Mouse (Mus musculus) cortical plate, adult 2 months (tissue): ENCODE measurements at regions not wholly inside any gene's neighbourhood (a gene's known extent, or its start where the extent isn't known, plus 50 kb on each side); places are given as distances from the start of the nearest gene placed in this dataset.

Source experiments
- H3K27ac ChIP-seq: fragments of 200-500 bp; 2 replicates; pipeline ENCODE4 v1.5.1; 2012; ENCODE audit warnings: low read length, control low read depth, inconsistent platforms; ENCODE audit not compliant: insufficient read depth
- H3K4me1 ChIP-seq: fragments of 200-500 bp; 2 replicates; pipeline ENCODE4 v1.6.1; 2011; ENCODE audit warnings: low read length; ENCODE audit not compliant: control insufficient read depth, insufficient read depth
- H3K4me3 ChIP-seq: fragments of 200-500 bp; 2 replicates; pipeline ENCODE4 v1.5.1; 2011; ENCODE audit warnings: mild to moderate bottlenecking, low read length, control low read depth; ENCODE audit not compliant: insufficient read depth
- CTCF ChIP-seq: fragments of 200-500 bp; IDR thresholded peaks from 2 replicates; pipeline ENCODE4 v1.5.1; 2011; ENCODE audit warnings: mild to moderate bottlenecking, control low read depth, low read length; ENCODE audit not compliant: insufficient read depth; ENCODE audit errors: extremely low read depth
- POLR2A ChIP-seq: fragments of 200-500 bp; IDR thresholded peaks from 2 replicates; pipeline ENCODE4 v1.6.1; 2011; ENCODE audit warnings: mild to moderate bottlenecking, low read length, control low read depth; ENCODE audit not compliant: insufficient read depth; ENCODE audit errors: extremely low read depth

GRCm38 (mm10) chr2:106454310-106454974, 238.6 kb upstream of the Mpped2 start:
- TF ChIP-seq POLR2A: no peak
- no peak for TF ChIP-seq CTCF
- H3K4me3 ChIP-seq: no peak overlapping the region
- H3K4me1 ChIP-seq: no peaks in the 10 kb centered on the region
- H3K27ac ChIP-seq: no peak overlapping the region

GRCm38 (mm10) chr2:106455039-106455438, 238.0 kb upstream of the Mpped2 start:
- H3K4me1 ChIP-seq: no peaks in the 10 kb centered on the region
- no peak overlapping the region for H3K27ac ChIP-seq
- TF ChIP-seq CTCF: no peak
- no peak for TF ChIP-seq POLR2A
- H3K4me3 ChIP-seq: no peak overlapping the region

- Histone ChIP-seq H3K27ac (no peak overlapping the region), H3K4me1 (no peaks in the 10 kb centered on the region), H3K4me3 (no peak overlapping the region)
- TF ChIP-seq POLR2A: no peak
- TF ChIP-seq CTCF: no peak
These were observed 237.1 kb upstream of the Mpped2 start for GRCm38 (mm10) chr2:106455972-106456371.

- TF ChIP-seq CTCF: no peak
- TF ChIP-seq POLR2A: no peak
- Histone ChIP-seq H3K27ac (no peak overlapping the region), H3K4me1 (no peaks in the 10 kb centered on the region), H3K4me3 (no peak overlapping the region)
These were observed 235.1 kb upstream of the Mpped2 start for GRCm38 (mm10) chr2:106458003-106458402.

- no peaks in the 10 kb centered on the region for H3K4me1 ChIP-seq
- no peak overlapping the region for H3K27ac ChIP-seq
- no peak for TF ChIP-seq CTCF
- no peak for TF ChIP-seq POLR2A
- no peak overlapping the region for H3K4me3 ChIP-seq
These were observed 232.0 kb upstream of the Mpped2 start for GRCm38 (mm10) chr2:106461021-106461420.

GRCm38 (mm10) chr2:106461490-106461889, 231.6 kb upstream of the Mpped2 start:
- H3K4me3 ChIP-seq: no peak overlapping the region
- H3K4me1 ChIP-seq: no peaks in the 10 kb centered on the region
- no peak overlapping the region for H3K27ac ChIP-seq
- TF ChIP-seq CTCF (no peak), POLR2A (no peak)

GRCm38 (mm10) chr2:106461973-106462637, 231.0 kb upstream of the Mpped2 start:
- no peaks in the 10 kb centered on the region for H3K4me1 ChIP-seq
- no peak overlapping the region for H3K4me3 ChIP-seq
- TF ChIP-seq POLR2A: no peak
- no peak for TF ChIP-seq CTCF
- H3K27ac ChIP-seq: no peak overlapping the region

- TF ChIP-seq CTCF (no peak), POLR2A (no peak)
- no peak overlapping the region for H3K27ac ChIP-seq
These were observed 228.0 kb upstream of the Mpped2 start for GRCm38 (mm10) chr2:106465055-106465454.

GRCm38 (mm10) chr2:106465831-106466230, 227.2 kb upstream of the Mpped2 start:
- Histone ChIP-seq H3K4me3 (no peak overlapping the region), H3K4me1 (no peaks in the 10 kb centered on the region), H3K27ac (no peak overlapping the region)
- no peak for TF ChIP-seq CTCF
- no peak for TF ChIP-seq POLR2A

More at GRCm38 (mm10) chr2:106465055-106465454, 228.0 kb upstream of the Mpped2 start:
- H3K4me1 ChIP-seq: no peaks in the 10 kb centered on the region
- H3K4me3 ChIP-seq: no peak overlapping the region

- TF ChIP-seq POLR2A (no peak), CTCF (no peak)
- H3K27ac ChIP-seq: no peak overlapping the region
- no peaks in the 10 kb centered on the region for H3K4me1 ChIP-seq
- no peak overlapping the region for H3K4me3 ChIP-seq
These were observed 223.9 kb upstream of the Mpped2 start for GRCm38 (mm10) chr2:106469196-106469595.
